Mouse (Mus musculus) ovary, postnatal 14 days (tissue): ENCODE results near the gene Tmprss13.

Experiments
- DNase-seq: peaks from one replicate; pipeline ENCODE4 v3.0.0; 2022; ENCODE audit warnings: low spot score

Tmprss13 gene

DNA sequence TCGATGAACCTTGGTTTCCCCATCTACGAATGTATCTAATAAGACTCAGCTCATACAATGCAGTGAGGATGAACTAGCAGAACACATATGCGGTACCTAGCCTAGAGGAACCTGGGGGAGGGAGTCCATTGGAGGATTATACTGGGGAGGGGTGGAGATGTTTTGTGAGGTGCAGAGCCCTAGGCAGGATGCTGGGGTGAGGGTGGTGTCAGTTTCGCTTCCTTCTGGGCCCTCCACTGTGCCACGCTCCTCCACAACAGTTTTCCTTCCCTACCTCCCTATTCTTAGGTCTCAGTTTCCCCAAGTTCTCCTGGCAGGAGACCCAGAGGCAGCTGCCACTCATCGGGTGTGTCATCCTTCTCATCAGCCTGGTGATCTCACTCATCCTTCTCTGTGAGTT, 10.7 kb downstream of the Tmprss13 start:
- no peak for DNase-seq

DNA sequence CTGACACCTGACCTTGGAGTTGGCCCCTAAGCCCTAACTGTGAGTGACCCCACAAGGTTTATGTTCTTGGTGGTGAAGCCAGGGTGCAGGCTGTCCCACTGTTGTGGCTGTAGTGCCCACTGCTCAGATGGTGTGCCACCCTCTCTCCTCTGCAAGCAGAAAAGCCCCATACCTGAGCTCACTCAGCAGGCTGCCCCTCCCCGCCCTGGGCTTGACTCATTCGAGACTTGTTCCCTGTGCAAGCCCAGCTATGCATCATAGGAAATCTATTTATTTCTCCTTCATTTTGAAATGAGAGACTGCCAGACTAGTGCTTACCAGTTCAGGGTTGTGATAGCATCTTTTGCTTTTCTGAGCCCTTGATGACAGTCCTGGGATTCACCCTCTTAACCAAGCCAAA, 18.5 kb downstream of the Tmprss13 start:
- DNase-seq: no peak

DNA sequence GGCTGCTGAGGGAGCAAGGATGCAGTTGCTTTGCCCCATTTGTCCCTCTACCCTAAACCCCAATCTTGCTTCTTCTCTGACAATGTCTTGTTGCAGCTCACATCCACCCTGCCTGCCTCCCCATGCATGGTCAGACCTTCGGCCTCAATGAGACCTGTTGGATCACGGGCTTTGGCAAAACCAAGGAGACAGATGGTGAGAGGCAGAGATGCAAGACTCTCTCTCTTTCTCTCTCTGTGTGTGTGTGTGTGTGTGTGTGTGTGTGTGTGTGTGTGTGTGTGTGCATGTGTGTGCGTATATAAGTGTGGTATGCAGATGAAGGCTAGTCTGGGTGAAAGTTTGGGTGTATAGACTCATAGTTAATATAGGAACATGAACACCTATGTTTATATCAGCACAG, 24.2 kb downstream of the Tmprss13 start:
- DNase-seq: no peak

DNA sequence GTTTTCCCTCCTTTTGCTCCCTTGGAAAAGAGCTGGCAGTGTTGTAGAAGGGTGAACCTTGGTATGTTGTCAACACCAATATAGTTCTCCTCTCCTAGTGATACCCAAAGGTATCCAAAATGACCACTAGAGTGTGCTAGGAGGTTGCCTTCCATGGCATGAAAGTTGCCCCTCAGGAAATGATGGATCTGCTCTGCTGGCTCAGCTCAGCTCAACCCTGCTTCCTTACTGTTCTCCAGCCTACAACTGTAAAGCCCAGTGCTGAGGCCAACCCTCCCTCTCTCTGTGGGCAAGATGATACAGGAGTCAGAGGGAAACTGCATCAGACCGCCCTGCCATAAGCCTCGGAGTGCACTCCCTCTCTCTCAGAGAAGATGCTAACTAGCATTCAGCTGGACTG, 26.6 kb downstream of the Tmprss13 start:
- no peak for DNase-seq

DNA sequence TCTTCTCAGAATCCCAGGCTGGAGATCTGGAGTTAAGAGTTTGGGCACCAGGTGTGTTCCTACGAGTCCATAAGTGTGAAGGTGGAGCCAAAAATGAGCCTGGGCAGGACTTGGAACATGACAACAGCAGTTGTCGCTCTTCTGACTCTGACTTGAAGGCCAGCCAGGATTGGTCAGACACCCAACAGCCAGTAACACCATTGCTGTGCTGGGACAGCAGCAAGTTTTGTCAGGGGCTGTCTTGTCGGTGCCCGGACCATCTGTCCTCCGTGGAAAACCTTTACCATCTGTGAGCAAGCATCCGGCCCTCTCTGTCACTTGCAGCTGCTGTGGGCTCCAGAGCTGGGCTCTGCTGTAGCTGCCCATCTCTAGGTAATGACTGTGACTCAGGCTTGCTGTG, 27.4 kb downstream of the Tmprss13 start:
- no peak for DNase-seq

DNA sequence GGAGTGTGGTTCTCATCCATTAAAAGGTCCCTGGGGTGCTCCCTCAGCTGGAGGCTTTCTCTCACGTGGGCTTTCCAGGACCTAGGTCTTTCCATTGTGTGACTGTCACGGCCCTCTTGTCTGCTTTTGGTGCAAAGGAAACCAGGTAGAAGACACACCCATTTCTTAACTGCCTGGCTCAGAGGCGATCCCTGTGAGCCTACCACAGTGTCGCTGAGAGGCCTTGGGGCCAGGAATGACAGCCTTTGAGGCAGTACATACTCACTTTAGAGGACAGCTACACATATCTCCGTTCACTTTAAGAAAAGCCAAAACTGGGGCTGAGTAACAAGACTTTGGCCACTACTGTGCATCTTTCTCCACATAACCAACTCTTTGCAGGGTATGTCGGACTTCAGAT, 29.7 kb downstream of the Tmprss13 start:
- no peak for DNase-seq

DNA sequence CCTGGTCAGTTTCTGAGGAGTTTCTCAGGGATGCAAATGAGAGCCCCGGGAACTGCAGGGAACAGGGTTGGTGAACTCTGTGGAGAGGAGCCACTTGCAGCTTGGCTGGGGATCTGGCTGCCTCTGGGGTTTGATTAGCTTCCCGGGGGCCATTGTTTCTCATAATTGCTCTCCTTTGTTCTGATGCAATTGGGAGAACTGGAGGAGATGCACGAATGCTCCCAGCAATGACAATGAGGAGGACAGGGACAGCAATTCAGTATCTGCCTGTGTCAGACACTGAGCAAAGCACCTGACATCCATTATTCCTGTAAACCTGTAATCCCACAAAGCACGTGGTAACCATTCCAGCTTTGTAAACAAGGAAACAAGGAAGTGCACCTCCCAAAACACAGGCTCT, 30.3 kb downstream of the Tmprss13 start:
- no peak for DNase-seq

DNA sequence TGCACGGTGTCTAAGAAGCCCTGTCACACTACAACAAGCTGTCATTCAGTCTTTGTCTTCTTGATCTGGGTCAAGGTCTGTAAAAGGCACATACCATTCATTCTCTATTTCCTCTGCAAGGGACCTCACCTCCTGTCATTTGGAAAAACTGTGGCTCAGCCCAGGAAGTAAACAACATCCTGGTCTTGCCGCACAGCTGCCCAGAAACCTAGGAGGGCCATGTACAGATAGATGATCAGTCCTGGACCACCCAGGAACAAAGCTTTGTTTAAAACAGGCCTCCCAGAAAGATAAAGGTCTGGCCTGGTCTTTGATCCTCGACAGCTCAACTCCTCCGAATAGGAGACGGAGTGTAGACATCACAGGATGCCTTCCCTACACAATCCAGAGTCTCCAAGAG, 31.0 kb downstream of the Tmprss13 start:
- DNase-seq: no peak

DNA sequence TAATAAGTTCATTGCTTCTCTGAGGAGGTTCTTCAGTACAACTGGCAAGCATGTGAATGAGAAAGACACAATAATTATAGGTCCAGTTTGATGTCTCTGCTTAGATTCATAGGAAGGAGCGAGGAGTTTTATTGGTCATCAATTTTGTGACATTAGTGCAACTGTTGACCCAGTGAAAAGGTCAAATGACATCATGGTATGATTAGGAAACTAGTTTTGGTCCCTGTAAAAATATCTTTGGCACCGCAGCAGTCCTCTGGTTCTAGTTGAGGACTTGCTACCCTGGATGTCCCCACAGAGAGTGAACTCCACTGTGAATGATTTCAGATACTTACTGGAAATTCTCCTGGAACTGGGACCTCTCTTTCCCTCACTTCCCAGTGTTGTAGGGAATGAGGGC, 36.3 kb downstream of the Tmprss13 start:
- no peak for DNase-seq

DNA sequence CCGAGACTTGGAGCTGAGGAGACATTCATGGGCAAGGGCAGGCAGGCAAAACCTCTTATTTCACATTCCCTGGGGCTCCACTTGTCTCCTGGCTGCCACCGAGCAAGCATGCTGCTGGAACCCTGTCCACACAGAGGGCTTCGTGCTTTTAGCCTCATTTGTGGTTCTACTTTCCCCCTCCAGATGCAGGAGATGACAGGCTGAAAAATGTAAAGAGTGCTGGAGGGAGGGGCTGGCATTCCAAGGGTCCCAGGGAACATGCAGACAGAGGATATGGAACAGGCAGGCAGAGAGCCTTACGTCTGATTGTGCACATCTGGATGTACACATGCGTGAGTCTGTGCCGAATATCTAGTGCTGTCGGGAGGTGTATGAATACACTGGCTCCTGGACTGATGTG, 39.5 kb downstream of the Tmprss13 start:
- no peak for DNase-seq

DNA sequence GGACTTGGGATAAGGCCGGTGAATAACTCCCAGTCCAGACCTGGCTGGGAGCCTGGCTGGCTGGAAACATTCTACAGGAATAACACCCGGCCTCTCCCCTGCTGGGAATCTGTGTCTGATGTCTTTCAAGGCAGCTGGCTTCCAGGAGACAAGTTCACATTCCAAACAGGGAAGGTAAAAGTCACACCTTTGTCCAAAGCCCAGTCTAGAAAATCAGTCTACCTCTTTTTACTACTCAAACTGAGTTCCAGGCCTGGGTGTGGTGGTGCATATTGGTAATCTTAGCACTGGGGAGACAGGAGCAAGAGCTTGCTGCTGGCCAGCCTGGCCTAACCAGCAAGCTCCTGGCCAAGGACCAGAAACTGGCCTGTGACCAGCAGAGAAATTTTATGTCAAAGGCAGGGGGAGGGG, 43.2 kb downstream of the Tmprss13 start:
- DNase-seq: no peak

DNA sequence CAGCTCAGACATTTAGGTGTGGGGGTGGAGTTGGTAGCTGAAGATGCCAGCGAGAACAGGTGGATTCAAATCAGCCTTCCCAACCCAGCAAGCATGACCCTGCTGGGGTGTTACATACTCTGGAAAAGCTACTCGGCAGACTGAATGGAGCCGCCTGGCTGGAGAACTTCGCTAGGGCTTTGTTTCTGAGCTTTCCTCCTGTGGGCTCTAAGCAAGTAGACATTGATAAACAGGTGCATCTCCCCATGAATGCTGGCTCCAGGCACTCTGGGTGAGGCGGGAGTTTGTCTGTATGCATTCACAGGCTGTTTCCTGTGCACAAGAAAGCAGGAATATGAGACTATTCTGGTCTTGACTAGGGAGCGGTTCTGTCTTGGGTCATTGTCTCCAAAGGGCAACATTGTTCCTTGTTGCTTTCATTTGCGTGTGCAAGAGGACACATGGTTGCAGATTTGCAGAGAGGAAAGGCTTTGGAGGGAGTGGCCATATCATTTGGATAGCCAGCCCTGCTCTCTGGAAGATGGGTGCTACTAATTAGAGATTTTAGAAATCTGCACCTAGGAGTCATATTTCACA, 44.8 kb downstream of the Tmprss13 start:
- DNase-seq: no peak

DNA sequence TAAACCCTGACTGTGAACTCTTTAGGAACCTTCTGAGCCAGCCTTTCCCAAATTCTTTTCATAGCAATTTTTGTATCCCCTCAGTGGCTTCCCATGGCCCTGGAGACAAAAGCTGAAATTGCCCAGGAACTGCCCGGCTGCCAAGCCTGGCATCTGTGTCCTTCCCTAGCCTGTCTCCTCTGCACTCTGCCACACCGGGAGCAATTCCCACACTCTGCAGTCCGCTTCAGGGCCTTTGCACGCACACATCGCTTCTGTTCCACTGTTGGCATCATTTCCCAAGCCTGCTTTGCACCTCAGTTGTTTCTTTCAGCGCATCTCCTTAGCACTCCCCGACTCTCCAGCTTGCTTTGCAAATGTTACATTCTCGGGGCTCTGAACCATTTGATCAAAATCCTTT, 48.8 kb downstream of the Tmprss13 start:
- DNase-seq: no peak

DNA sequence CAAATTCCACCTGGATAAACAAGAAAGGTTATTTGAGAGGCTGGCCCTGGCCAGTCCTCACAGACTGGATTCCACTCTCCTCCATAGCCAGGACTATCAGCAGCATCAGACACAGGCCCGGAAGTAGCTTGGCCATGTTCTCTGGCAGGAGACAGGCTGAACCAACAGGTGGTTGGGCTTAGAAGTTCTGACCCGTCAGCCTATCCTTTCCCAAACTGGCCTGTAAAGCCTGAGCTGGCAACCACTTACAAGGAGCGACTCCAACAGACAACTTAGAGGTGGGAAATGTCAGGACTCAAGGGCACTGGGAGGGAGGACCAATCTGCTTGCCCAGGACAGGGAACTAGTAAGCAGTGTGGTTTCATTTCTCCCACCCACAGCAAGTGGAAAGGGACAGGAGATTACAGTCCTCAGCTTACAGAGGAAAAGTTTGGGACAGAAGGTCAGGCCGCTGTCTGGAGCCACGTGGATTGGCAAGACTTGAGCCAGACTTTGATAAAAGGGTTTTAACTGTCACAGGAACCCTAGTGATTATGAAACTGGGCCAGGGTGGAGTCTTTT, 49.5 kb downstream of the Tmprss13 start:
- DNase-seq: no peak

DNA sequence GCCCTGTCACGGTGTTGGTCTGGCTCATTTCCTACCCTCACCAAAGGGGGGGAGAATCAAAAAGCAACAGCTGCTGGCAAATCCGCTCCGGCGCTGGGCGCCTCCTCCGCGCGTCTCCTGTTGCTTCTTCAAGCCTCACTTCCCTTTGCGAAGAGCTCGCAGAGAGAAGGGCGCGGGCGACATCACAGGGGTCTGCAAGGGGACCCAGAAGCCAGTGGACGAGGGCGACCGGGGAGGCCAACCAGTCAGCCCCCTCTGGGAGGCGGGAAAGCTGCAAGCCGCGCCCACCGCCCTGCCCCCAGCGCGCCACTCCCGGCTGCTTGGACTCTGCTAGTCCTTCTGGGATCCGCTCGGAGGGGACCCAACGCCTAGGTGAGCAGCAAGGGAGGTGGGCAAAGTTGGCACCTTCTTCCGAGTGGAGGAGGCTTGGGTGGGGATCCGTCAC, 51.2 kb downstream of the Tmprss13 start, which contains the start of gene Fxyd6:
Fxyd6 (plus strand) TSS at position 69 of the 445 bp plus-strand sequence.
- DNase-seq: peak; percentile 49

DNA sequence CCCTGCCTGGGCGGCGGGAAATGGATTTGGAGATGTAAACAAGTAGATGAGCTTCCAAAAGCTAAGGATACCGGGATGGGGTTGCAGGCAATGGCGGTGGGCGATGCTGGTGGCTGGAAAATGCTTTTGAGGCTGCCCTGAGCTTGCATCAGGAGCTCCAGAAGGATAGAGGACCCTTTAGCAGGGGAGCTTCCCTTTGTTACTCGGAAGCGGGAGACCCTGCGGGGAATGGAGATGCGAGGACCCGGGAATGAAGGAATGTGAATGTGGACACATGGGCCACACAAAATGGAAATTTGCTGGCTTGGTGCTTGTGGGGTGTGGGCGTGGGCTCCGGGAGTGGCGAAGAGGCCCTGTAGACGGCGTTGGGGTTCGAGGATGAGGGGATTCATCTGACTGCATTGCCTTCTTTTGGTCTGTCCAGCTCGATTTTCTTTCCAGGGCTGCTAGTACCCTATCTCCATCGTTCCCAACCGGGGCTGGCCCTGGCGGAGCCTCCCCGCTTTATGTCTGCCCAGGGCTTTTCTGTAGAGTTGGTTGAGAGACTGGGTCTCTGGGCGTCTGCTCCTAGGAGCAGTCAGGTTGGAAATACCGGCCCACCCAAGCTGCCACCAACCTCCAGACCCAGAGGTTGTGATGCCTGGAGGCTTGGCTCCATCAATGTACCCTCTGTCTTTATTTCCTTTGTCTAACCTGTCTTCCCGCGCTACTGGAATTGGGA, 51.9 kb downstream of the Tmprss13 start:
- no peak for DNase-seq

DNA sequence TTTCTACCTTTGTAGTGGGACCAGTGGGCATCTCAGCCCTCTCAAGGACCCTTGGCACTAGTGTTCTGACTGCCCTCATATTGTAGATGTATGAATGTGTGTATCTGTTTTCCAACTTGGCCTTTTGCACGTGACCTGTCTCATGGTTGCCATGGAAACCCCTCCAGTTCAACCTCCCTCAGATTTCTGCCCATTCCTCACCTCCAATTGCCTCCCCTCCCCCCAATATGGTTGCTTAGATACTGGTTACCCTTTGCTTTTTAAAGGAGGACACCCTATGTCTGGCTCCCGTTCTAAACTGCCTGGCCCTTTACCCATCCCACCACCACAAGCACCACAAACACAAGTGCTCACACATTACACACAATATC, 52.4 kb downstream of the Tmprss13 start:
- DNase-seq: no peak

DNA sequence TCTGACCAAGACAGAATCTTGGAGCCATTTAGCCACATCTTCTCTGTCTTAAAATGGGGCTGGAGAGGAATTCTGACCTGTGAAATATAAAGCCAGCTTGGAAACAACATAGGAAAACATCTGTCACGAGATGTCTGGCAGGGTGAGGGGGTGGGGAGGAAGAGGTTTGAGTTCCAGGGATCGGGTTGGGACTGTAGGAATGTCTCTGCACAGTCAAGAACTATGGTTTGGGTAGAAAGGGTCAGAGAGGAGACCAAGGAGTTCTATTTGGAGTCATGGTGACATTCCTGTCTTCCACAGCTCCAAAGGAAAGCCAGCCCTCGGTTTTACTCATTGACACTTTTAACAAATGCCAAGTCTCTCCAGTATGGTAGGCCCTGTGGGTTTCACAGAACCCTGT, 55.0 kb downstream of the Tmprss13 start:
- DNase-seq: no peak

DNA sequence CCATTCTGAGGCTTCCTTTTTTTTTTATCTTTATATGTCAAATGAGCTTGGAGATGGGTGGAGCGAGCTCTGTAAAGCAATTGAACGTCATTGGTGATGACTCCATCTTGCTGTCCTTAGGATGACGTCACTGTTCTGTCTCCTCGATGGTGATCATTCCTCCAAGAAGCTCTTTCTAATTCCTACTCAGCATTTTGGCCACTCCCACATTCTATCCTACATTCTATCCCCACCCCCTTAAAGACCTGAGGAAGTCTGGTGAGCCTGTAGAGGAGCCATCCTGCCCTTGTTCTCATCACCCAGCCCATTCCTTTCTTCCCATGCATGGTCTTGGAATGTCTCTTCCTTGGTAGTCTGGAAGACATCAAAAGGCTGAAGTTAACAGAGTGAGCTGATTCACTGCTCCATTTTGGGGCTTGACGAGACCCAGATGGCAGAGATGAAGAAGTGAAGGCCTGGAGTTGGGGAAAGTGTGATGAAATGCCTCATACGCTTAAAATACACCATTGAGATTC, 56.1 kb downstream of the Tmprss13 start:
- DNase-seq: no peak

DNA sequence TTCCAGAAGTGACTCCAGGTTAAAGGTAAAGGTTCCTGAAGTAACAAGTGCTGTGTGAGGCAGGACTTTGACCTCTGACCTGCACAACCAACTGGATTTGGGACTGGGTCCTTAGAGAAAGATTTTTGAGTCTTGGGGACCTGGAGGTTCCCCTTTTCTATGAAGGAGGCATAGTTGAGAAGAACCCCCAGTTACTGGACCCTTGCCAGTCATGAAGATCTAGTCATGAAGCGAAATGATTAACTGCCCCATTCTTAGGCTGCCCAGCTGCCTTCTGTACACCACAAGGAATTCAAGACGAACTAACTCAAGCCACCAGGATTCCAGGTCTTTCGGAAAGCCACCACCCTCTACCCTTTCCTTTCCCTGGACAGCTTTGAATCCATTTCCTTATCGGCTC, 57.5 kb downstream of the Tmprss13 start:
- DNase-seq: no peak

DNA sequence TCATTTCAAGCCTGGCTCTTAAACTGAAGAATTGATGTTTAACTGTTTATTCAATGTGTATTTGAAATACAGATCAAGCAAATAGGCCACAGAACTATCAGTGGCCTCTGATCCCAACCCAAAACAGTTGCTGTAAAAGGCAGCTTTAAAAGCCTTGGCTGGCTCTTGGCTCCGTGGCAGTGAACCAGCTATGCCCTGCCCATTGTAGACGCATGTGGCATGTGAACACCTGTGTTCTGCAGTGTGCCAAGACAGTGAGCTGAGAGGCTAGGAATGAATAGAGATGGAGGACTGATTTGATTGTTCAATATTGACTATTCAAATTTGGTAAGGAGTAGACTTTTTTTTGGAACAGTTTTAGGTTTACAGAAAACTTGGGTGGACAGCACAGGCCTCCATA, 58.0 kb downstream of the Tmprss13 start:
- DNase-seq: no peak

DNA sequence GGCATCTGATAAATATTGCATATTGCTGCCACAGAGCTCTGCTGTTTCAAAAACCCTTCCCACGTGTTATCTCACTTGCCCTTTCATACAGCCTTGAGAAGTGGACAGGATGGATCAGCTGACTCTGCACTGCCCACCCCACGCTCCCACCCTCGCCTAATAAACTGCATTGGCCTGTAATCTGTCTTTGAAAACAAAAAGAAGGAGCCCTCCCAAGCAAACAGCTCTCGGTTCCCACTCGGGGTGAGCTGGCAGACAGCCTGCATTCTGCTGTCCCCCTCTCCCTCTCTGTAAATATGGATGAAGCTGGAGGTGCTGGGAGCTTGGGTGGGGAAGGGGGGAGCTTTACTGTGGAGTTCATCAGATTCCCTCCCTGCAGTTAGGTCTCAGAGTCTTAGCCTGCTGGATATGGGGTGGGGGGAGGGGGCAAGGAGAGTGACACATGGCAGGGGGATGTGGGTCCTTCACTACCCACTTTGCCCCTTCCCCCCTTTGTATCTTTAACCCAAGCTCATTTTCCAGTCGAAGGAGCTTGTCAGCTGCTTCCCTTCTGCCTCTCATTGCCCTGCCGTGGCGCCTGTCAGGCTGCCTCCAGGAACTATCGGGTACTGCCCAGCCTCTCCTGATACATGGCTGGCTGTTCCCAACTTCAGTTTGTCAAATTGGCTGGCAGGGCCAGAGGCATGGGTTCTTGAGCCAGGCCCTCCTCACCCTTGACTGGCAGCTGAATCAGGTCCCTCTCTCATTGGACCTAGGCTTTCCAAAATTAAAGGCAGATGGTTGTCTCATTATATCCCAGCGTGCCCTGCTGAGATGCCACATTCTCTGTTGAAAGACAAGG, 61.7 kb downstream of the Tmprss13 start:
- DNase-seq: no peak

DNA sequence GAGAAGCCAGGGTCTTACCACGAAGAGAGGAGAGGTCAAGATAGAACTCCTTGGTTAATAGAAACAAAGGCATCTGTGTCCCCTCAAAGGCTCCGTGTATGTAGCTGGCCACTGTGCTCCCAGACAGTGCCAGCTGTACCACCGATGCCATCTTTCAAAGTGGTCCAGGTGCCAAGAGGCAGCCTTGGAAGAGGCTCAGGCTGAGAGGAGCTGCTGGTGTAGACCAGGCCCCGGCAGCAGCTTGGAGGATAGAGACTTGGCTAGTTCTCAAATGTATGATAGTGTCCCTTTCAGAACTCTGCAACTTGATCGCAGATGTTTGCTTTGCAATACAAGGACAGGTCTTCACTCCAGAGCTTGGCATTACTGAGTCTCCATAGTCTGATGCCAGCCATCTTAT, 63.4 kb downstream of the Tmprss13 start:
- no peak for DNase-seq
